Mouse (Mus musculus): Measurements from ENCODE around the gene Bhlhe41. TPM values are rescaled to one million over a fixed set of nuclear protein-coding genes. Genes with fewer than 3 reads are reported as not detected.

Gene Bhlhe41
- total RNA-seq, 1 experiment from 2014 or later: under 0.01 TPM

GRCm38 (mm10) chr6:145873354-145873753 lies 8.0 kb upstream of the Bhlhe41 start:
- no peak for ATAC-seq (replicated peaks; ENCODE audit: low read depth, poor library complexity, severe bottlenecking)

- no peak for ATAC-seq (replicated peaks; ENCODE audit: low read depth, poor library complexity, severe bottlenecking)
Observed at GRCm38 (mm10) chr6:145872010-145872409, 6.7 kb upstream of the Bhlhe41 start.

- ATAC-seq (replicated peaks; ENCODE audit: low read depth, poor library complexity, severe bottlenecking): no peak
Observed at GRCm38 (mm10) chr6:145870991-145871390, 5.6 kb upstream of the Bhlhe41 start.

GRCm38 (mm10) chr6:145867111-145867510 lies 1.8 kb upstream of the Bhlhe41 start:
- no peak for ATAC-seq (replicated peaks; ENCODE audit: low read depth, poor library complexity, severe bottlenecking)

GRCm38 (mm10) chr6:145865886-145866851 lies 811 bp upstream of the Bhlhe41 start:
- peak; percentile 56 for ATAC-seq (replicated peaks; ENCODE audit: low read depth, poor library complexity, severe bottlenecking)

GRCm38 (mm10) chr6:145864171-145864570 lies 1.2 kb downstream of the Bhlhe41 start:
- ATAC-seq (replicated peaks; ENCODE audit: low read depth, poor library complexity, severe bottlenecking): no peak

- ATAC-seq (replicated peaks; ENCODE audit: low read depth, poor library complexity, severe bottlenecking): peak; percentile 9
Observed at GRCm38 (mm10) chr6:145863065-145863971, 2.0 kb downstream of the Bhlhe41 start.

- no peak for ATAC-seq (replicated peaks; ENCODE audit: low read depth, poor library complexity, severe bottlenecking)
Observed at GRCm38 (mm10) chr6:145862739-145863064, 2.7 kb downstream of the Bhlhe41 start.

- ATAC-seq (replicated peaks; ENCODE audit: low read depth, poor library complexity, severe bottlenecking): no peak
Observed at GRCm38 (mm10) chr6:145862321-145862720, 3.0 kb downstream of the Bhlhe41 start.

GRCm38 (mm10) chr6:145861462-145862227 lies 3.7 kb downstream of the Bhlhe41 start:
- no peak for ATAC-seq (replicated peaks; ENCODE audit: low read depth, poor library complexity, severe bottlenecking)

- peak; percentile 57 for ATAC-seq (replicated peaks; ENCODE audit: low read depth, poor library complexity, severe bottlenecking)
Observed at GRCm38 (mm10) chr6:145860350-145860749, 5.0 kb downstream of the Bhlhe41 start.

GRCm38 (mm10) chr6:145858414-145858813 lies 6.9 kb downstream of the Bhlhe41 start:
- no peak for ATAC-seq (replicated peaks; ENCODE audit: low read depth, poor library complexity, severe bottlenecking)

GRCm38 (mm10) chr6:145857428-145857827 lies 7.9 kb downstream of the Bhlhe41 start:
- no peak for ATAC-seq (replicated peaks; ENCODE audit: low read depth, poor library complexity, severe bottlenecking)

- ATAC-seq (replicated peaks; ENCODE audit: low read depth, poor library complexity, severe bottlenecking): peak; percentile 70
Observed at GRCm38 (mm10) chr6:145855720-145856551, 9.4 kb downstream of the Bhlhe41 start.

GRCm38 (mm10) chr6:145854756-145855155 lies 10.6 kb downstream of the Bhlhe41 start:
- no peak for ATAC-seq (replicated peaks; ENCODE audit: low read depth, poor library complexity, severe bottlenecking)

- ATAC-seq (replicated peaks; ENCODE audit: low read depth, poor library complexity, severe bottlenecking): no peak
Observed at GRCm38 (mm10) chr6:145853356-145854079, 11.8 kb downstream of the Bhlhe41 start.

- ATAC-seq (replicated peaks; ENCODE audit: low read depth, poor library complexity, severe bottlenecking): no peak
Observed at GRCm38 (mm10) chr6:145852708-145853107, 12.7 kb downstream of the Bhlhe41 start.

- ATAC-seq (replicated peaks; ENCODE audit: low read depth, poor library complexity, severe bottlenecking): no peak
Observed at GRCm38 (mm10) chr6:145851956-145852355, 13.4 kb downstream of the Bhlhe41 start.

GRCm38 (mm10) chr6:145850789-145851188 lies 14.6 kb downstream of the Bhlhe41 start:
- no peak for ATAC-seq (replicated peaks; ENCODE audit: low read depth, poor library complexity, severe bottlenecking)

Measured in common myeloid progenitor, adult 5-6 weeks (primary cell).